Mouse (Mus musculus) adrenal gland, postnatal 25 days (tissue): ENCODE measurements around the gene Casp9. TPM values are rescaled to one million over a fixed set of nuclear protein-coding genes. Genes with fewer than 3 reads are reported as not detected.
A peak's percentile ranks its signal among the peaks of the same experiment; 100 is the strongest.

Experiments
- DNase-seq: peaks from one replicate; pipeline ENCODE4 v3.0.0; 2021; ENCODE audit warnings: mixed read lengths
- total RNA-seq: library from RNA; stranded (reverse); gene quantifications from 2 replicates; pipeline ENCODE4 v1.2.3, GENCODE M21; 2021

Casp9 gene
- total RNA-seq, 1 experiment from 2014 or later: 32.3 TPM

DNA sequence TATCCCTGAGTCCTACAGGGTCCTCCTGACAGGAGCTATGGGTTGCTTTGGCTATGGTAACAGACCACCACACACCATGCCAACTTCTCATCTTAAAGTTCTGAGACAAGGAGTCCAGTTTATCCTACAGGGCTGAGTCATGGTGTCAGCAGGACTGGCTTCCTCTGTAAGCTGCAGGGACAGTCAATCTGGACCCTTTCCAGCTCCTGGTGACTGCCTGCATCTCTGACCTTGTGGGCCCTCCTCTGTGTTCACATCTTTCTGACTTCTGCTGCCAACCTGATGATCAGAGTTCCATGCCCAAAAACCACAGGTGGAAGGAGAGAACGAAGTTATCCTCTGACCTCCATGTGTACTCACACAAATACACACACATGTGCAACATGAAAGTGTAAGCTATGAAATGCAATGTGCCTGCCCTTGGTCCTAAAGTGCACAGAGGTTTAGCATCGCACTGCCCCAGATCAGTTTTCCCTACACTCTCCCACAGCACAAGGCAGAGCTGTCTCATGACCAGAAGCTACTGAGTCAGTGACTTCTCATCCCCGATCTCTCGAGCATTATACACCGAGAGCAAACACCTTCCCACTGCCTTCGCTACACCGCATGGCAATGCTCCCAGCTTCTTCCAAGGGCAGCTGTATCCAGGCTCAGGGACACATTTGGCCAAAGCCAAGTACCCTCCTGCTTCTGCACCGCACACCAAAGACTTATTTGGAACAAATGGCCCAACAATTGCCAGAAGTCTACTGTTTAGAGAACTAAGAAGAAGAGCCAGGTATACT lies 12.0 kb upstream of the Casp9 start:
- peak; percentile 59 for DNase-seq

- DNase-seq: no peak
Measured at GRCm38 (mm10) chr4:141784835-141785234, 8.6 kb upstream of the Casp9 start.

DNA sequence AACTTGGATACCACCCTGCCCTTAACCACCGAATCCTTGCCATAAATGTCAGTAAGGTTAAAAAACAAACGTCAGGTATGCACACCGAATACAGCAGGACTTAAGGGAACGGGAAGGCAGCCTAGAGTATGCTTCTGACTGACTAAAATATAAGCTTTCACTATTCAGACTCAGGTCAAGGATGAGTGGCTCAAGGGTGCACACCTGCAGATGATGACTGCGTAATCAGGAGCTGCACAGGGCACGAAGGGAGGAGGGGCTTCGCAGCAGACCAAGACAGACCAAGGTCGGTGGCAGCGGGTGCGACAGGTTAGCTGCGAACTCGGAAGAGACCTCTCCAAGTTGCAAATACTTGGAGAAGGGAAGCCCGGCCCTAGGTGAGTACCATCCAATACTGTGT lies 7.3 kb upstream of the Casp9 start:
- no peak for DNase-seq

DNA sequence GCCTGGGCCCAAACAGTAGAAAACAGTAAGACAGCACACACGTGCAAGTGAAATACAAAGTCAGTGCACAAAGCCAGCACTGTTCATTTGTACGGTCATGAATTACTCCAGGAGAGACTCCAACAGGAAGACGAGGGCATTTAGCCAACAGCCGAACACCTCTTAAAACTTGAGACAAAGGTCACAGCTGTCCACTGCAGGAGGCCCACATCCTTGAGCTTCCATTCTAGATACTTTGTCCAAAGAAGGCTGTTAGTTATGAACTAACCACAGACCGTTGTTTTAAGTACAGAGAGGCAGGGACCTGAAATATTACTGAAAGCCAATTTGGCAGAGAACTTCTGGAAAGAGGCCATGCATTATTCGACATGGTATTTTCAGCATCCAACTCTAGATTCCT lies 6.4 kb upstream of the Casp9 start:
- no peak for DNase-seq

DNA sequence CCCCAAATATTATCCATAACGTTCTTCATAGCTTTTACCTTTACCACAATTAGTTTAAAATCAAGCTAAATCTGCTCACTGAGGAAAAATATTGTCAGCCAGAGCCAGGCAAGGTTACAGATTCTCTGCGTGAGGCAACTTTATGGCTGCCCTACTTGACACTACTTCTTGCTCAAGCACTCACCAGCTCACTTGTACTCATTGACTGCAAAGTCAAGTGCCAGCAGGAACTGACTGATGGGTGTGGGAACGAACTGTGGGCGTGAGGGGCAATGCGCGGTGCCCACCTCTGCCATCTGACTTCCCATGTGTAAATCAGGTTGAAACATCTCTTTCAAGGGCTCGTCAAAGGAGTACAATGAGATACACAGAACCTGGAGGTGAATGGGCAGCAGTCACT lies 6.0 kb upstream of the Casp9 start:
- no peak for DNase-seq

GRCm38 (mm10) chr4:141789564-141790218 lies 3.7 kb upstream of the Casp9 start:
- DNase-seq: no peak

DNA sequence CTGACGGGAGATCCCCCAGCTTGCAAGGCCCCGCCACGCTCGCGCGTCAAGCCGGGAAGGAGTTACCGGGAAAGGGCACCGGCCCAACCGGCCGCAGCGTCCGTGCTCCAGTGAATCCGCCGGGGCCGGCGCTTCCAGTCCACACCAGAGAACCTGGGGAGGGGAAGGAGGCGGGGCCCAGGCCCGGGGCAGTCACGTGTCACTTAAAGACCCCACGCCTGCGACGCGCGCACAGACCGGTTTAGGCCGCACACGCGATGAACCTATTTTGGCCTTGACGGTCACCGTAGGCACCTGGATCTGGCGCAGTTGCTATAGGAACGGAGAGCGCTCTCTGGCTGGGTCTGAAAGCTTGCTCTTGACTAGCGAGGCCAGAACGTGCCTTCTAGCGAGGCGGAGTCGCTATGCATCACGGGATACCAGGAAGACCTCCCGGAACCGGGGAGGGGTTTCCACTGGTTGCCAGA lies 2.9 kb upstream of the Casp9 start, which contains the start of gene Dnajc16:
Gene Dnajc16, minus strand, starts transcription at position 408 of the 467 bp plus-strand sequence.
- DNase-seq: peak; percentile 94

- DNase-seq: no peak
Measured at GRCm38 (mm10) chr4:141791486-141791885, 1.9 kb upstream of the Casp9 start.

DNA sequence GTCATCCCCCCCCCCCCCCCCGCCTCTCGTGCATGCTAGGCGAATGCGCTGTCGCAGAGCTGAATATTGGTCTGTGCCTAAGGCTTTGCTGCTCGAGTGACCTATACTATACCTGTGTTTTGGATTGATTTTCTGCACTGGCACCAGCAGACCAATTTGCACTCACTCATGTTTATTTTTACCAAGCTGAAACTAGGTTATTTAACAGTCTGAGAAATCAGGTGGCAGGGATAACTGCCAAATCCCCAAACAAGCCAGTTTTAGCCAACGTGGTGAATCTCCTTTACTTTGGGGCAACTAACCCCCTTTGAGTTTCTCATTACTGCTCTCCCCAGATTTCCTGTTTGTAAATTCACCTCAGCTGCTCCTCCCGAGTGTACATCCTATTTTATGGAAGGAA lies 1.5 kb upstream of the Casp9 start:
- DNase-seq: no peak

- DNase-seq: no peak
Measured at GRCm38 (mm10) chr4:141792554-141793281, 694 bp upstream of the Casp9 start.

DNA sequence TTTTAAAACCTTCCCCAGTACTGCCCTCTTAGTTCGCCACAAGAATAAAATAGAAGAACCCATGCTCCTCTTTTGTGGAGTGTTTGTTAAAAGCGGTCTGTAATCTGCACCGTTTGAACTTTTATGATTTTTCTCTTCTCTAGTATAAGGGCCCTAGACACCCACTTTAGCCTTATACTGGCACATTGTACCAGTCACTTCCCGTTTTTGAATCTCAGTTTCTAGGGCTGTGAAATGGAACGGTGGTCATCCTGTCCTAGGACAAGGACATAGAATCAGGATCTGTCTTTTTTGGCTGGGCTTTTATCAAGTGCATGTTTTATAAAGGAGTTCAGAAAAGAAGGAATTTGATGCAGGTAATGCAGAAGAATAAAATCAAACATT lies 732 bp downstream of the Casp9 start:
- no peak for DNase-seq

- DNase-seq: peak; percentile 16
Measured at GRCm38 (mm10) chr4:141796356-141796755, 2.9 kb downstream of the Casp9 start.

DNA sequence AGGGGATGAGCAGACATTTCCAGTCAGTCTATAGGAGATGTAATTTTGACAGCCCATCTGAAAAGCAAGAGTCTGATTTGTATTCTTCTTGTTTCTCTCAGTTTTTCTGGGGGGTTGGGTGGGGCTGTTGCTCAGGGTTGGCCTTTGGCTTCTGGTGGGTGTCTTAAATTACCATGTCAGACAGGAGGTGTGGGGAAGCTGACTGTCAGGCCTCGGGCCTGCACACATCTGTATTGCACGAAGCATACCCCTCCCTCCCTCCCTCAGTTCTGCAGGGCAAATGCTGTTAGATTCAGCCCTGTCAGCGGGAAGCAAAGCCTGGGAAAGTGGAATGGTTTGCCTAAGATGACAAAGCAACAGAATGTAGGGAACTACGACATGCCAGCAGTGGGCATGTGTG lies 3.5 kb downstream of the Casp9 start:
- no peak for DNase-seq

- no peak for DNase-seq
Measured at GRCm38 (mm10) chr4:141797545-141797944, 4.1 kb downstream of the Casp9 start.

DNA sequence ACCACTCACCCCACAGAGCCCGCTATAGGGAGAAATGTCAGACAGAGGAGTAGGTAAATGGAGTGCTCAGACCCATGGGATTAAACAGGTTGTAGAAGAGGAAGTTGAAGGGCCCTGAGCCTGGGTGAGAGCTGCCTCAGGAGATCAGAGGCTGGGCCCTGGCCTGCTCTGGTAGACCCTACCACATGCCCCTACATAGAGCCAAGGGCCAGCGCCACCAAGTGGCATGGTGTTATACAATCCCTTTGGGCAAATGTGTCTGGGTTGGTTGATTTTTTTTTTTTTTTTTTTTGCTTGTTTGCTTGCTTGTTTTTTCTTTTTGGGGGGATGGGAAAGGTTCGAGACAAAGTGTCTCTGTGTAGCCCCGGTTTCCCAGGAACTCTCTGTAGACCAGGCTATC lies 10.7 kb downstream of the Casp9 start:
- no peak for DNase-seq

DNA sequence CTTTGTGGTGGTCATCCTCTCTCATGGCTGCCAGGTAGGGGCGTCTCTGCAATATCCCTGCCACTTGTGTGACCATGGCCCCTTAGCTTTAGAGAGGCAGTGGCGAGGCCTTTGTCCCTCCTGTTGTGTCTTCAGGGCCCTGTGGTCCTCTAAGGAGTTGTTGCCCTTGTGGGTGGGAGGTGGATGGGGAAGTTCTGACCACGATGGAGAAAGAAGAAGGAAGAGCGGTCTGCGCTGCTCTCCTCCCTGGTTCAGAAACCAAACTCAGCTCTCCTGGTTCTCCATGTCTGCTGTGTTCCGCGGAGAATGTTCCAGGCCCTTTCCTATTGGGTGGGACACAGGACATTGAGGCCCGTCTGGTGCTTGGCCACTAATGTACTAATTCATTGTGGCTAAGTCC lies 12.5 kb downstream of the Casp9 start:
- no peak for DNase-seq

DNA sequence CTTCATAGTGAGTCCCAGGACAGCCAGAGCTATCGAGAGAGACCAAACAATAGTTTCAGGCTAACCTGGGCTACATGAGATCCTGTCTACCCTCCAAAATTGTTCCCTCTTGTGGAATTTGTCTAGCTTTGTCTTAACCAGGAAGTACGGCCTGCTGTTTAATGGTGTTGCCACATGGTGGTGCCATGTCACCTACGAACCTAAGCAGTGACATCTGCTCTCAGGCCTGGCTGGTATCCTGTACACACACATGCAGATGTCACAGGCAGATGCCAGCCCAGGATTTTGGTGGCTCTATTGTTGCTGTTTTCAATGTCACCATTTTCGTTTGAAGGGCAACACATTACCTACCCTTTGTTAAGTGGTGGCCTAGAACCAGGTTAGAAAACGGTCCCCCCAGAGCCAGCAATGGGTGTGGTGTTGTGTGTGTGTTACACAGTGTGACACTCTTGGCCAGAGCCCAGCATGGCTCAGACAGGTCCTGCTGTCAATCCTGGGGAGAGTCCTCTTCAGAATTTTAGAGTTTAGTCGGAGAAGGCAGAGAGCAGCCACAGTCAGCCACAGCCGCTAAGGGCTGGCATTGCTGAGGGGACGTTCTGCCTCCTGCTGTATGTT lies 16.5 kb downstream of the Casp9 start:
- no peak for DNase-seq

GRCm38 (mm10) chr4:141810975-141811374 lies 17.6 kb downstream of the Casp9 start:
- DNase-seq: no peak

DNA sequence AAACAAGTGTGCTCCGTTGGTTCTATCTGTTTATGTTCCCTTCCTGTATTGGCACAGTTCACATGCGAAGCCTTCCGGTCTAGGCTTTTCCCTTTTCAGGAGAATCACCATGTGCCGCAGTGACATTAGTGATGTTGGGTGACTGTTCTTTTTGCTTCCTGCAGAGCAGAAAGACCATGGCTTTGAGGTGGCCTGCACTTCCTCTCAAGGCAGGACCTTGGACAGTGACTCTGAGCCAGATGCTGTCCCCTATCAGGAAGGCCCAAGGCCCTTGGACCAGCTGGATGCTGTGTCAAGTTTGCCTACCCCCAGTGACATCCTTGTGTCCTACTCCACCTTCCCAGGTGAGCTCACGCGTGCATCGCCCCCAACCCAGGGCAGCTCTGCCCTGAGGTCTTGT lies 18.0 kb downstream of the Casp9 start:
- DNase-seq: no peak

DNA sequence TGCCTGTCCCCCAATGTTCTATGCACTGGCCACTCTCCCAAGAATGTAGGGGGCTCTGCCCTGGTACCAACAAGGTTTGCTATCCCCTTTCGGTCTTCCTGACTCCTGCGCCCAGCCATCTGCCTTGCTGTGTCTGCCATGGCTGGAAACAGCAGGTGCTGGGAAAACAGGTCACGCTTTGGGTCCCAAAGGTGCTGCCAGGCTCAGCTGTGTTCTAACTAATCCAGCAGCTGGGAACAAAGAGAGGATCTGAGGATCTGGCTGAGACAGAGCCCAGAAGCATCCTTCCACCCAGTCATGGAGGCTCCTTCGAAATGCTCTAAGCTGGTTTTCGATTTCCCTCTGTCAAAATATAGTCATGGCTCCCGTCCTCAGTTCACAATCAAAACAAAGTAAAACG lies 22.9 kb downstream of the Casp9 start:
- DNase-seq: no peak

DNA sequence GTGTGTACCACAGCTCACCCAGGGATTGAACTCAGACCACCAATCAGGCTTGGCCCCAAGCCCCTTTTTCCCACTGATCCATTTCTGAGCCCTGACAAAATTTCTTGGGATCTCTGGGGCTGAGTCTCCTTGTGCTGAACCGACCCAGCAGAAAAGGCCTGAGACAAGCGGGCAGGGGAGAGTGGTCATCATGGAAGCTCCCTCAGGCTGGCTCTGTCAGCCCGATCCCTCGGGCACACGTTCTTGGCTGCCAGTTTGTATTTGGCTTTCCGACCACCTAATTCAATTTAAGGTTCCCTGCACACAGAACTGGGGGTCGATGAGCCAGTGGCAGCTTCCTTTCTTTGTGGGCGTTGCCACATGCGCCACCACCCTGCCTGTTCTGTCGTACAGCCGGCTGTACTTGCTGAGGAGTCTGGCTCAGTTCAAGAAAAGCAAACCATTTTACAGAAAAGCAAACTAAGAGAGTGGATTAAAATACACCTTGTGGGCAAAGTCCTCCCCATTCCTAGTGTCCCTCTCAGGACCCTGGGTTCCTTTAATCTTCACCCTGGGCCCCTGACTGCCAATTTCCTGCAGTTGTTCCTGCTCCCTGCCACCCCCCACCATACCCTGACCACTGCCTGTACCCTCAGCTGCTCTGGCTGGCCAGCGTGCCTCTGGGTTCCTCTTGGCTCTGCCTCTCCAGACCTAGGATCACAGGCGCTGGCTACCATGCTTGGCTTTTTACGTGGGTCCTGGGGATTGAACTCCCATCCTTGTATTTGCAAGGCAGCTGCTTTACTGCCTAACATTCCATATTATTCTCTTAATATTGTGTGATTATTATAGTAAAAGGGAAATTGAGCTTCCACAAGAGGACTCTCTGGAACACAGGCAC lies 23.6 kb downstream of the Casp9 start:
- no peak for DNase-seq

GRCm38 (mm10) chr4:141817706-141818105 lies 24.3 kb downstream of the Casp9 start:
- no peak for DNase-seq
